Mouse (Mus musculus) embryonic facial prominence, embryonic 14.5 days (tissue): ENCODE results near the gene Hoxc12. TPM values are rescaled to one million over a fixed set of nuclear protein-coding genes. Genes with fewer than 3 reads are reported as not detected.

Source experiments
- ATAC-seq: fragments of 200-750 bp; cut with Nextera tagmentation; 2 replicates; pipeline ENCODE4 v1.8.0; 2017; ENCODE audit warnings: low read depth, moderate number of reproducible peaks, moderate TSS enrichment
- DNase-seq: peaks from one replicate; pipeline ENCODE4 v3.0.0-alpha.2; 2015; ENCODE audit warnings: low spot score
- H3K27ac ChIP-seq: fragments of 300-500 bp; sonication (generic); replicated peaks from 2 replicates; pipeline ENCODE4 v1.5.1; 2014; ENCODE audit warnings: low read depth, mild to moderate bottlenecking, low read length, moderate library complexity
- H3K27me3 ChIP-seq: fragments of 300-500 bp; sonication (generic); replicated peaks from 2 replicates; pipeline ENCODE4 v1.6.1; 2014; ENCODE audit warnings: low read length; ENCODE audit not compliant: control insufficient read depth, insufficient read depth
- H3K36me3 ChIP-seq: fragments of 300-500 bp; sonication (generic); 2 replicates; pipeline ENCODE4 v1.6.1; 2014; ENCODE audit warnings: low read length, mixed read lengths; ENCODE audit not compliant: control insufficient read depth, insufficient read depth
- H3K4me1 ChIP-seq: fragments of 300-500 bp; sonication (generic); 2 replicates; pipeline ENCODE4 v1.6.1; 2014; ENCODE audit warnings: antibody characterized with exemption, low read length; ENCODE audit not compliant: control insufficient read depth, insufficient read depth
- H3K4me2 ChIP-seq: fragments of 300-500 bp; sonication (generic); 2 replicates; pipeline ENCODE4 v1.6.1; 2014; ENCODE audit warnings: low read depth, mild to moderate bottlenecking, low read length, moderate library complexity, mixed read lengths
- H3K4me3 ChIP-seq: fragments of 300-500 bp; sonication (generic); 2 replicates; pipeline ENCODE4 v1.5.1; 2014; ENCODE audit warnings: low read depth, mild to moderate bottlenecking, low read length
- H3K9ac ChIP-seq: fragments of 300-500 bp; sonication (generic); 2 replicates; pipeline ENCODE4 v1.6.1; 2014; ENCODE audit warnings: low read depth, mild to moderate bottlenecking, low read length, moderate library complexity, mixed read lengths
- H3K9me3 ChIP-seq: fragments of 300-500 bp; sonication (generic); 2 replicates; pipeline ENCODE4 v1.6.1; 2016; ENCODE audit warnings: low read length; ENCODE audit not compliant: control insufficient read depth
- WGBS: fragments of 180-500 bp; shearing (Covaris S2); extraction: QIAGEN DNeasy Blood & Tissue Kit; methylation state at CpG from one replicate; pipeline ENCODE4 v1.1.7; 2014; 5-methylcytosine and 5-hydroxymethylcytosine counted together
- polyA plus RNA-seq: library from polyadenylated mRNA; unstranded; fragments of >200 nt; fragmentation: Nextera tagmentation; extraction: Ambion mirVana; gene quantifications from 2 replicates; pipeline ENCODE4 v1.2.1, GENCODE M21; 2014

Hoxc12 gene
- polyA plus RNA-seq, result not detected in 2 replicates

GRCm38 (mm10) chr15:102936279-102936972, at the start of gene Hoxc12:
Hoxc12 (plus strand) TSS chr15:102936757.
- peaks cover 100% of the 10 kb centered on the region for H3K27me3 ChIP-seq
- H3K27ac ChIP-seq, result no peak within 1 kb of the TSS
- H3K4me1 ChIP-seq, result no peaks in the 10 kb centered on the region
- H3K36me3 ChIP-seq, result no peaks in the 10 kb centered on the region
- no peaks in the 10 kb centered on the region for H3K9me3 ChIP-seq
- H3K4me3 ChIP-seq, result no peak within 1 kb of the TSS
- no peak within 1 kb of the TSS for H3K4me2 ChIP-seq
- no peak for DNase-seq
- WGBS, result under 1% methylated on average over 26 of the region's 31 CpGs
- no peak within 1 kb of the TSS for H3K9ac ChIP-seq
- ATAC-seq, result no peak

GRCm38 (mm10) chr15:102895115-102895514, 41.4 kb upstream of the Hoxc12 start:
- ATAC-seq (no peak), DNase-seq (no peak)
- 87% methylated on average over 6 of the region's 6 CpGs for WGBS
- H3K4me3 ChIP-seq, result no peak overlapping the region
- H3K9ac ChIP-seq, result no peak overlapping the region
- H3K4me1 ChIP-seq, result no peaks in the 10 kb centered on the region
- no peak overlapping the region for H3K27ac ChIP-seq
- peaks cover 24% of the 10 kb centered on the region for H3K27me3 ChIP-seq
- no peaks in the 10 kb centered on the region for H3K9me3 ChIP-seq
- no peak overlapping the region for H3K4me2 ChIP-seq
- no peaks in the 10 kb centered on the region for H3K36me3 ChIP-seq

GRCm38 (mm10) chr15:102904946-102905345, 31.6 kb upstream of the Hoxc12 start:
- H3K27ac ChIP-seq, result no peak overlapping the region
- ATAC-seq, result no peak
- H3K9me3 ChIP-seq, result no peaks in the 10 kb centered on the region

GRCm38 (mm10) chr15:102909536-102909935, 27.0 kb upstream of the Hoxc12 start:
- Histone ChIP-seq H3K4me2 (no peak overlapping the region), H3K36me3 (no peaks in the 10 kb centered on the region), H3K27me3 (peaks cover 95% of the 10 kb centered on the region), H3K9ac (no peak overlapping the region), H3K9me3 (no peaks in the 10 kb centered on the region), H3K4me1 (no peaks in the 10 kb centered on the region), H3K27ac (no peak overlapping the region), H3K4me3 (no peak overlapping the region)
- WGBS, result under 1% methylated on average over 4 of the region's 4 CpGs
- ATAC-seq, result no peak
- DNase-seq, result no peak

More at GRCm38 (mm10) chr15:102904946-102905345, 31.6 kb upstream of the Hoxc12 start:
- no peak overlapping the region for H3K4me2 ChIP-seq
- H3K36me3 ChIP-seq, result no peaks in the 10 kb centered on the region
- H3K4me3 ChIP-seq, result no peak overlapping the region
- no peak overlapping the region for H3K9ac ChIP-seq
- DNase-seq, result no peak
- no peaks in the 10 kb centered on the region for H3K4me1 ChIP-seq
- 52% methylated on average over 1 of the region's 1 CpGs for WGBS
- peaks cover 85% of the 10 kb centered on the region for H3K27me3 ChIP-seq

- Histone ChIP-seq H3K27ac (no peak overlapping the region), H3K9ac (no peak overlapping the region), H3K27me3 (peaks cover 95% of the 10 kb centered on the region), H3K4me2 (no peak overlapping the region), H3K9me3 (no peaks in the 10 kb centered on the region), H3K4me1 (no peaks in the 10 kb centered on the region), H3K4me3 (no peak overlapping the region), H3K36me3 (no peaks in the 10 kb centered on the region)
- 0% methylated on average over 18 of the region's 18 CpGs for WGBS
- DNase-seq (no peak), ATAC-seq (no peak)
Observed at GRCm38 (mm10) chr15:102910038-102910437, 26.5 kb upstream of the Hoxc12 start.

GRCm38 (mm10) chr15:102910496-102911095, 26.0 kb upstream of the Hoxc12 start:
- peaks cover 93% of the 10 kb centered on the region for H3K27me3 ChIP-seq
- H3K4me3 ChIP-seq, result no peak overlapping the region
- no peaks in the 10 kb centered on the region for H3K36me3 ChIP-seq
- H3K4me2 ChIP-seq, result no peak overlapping the region
- 1% methylated on average over 22 of the region's 22 CpGs for WGBS
- H3K4me1 ChIP-seq, result no peaks in the 10 kb centered on the region
- H3K9ac ChIP-seq, result no peak overlapping the region
- no peak overlapping the region for H3K27ac ChIP-seq
- ATAC-seq (no peak), DNase-seq (no peak)
- no peaks in the 10 kb centered on the region for H3K9me3 ChIP-seq

- peaks cover 94% of the 10 kb centered on the region for H3K27me3 ChIP-seq
- H3K36me3 ChIP-seq, result no peaks in the 10 kb centered on the region
- H3K4me2 ChIP-seq, result no peak overlapping the region
- no peak for DNase-seq
- no peak overlapping the region for H3K4me3 ChIP-seq
- under 1% methylated on average over 19 of the region's 19 CpGs for WGBS
- no peak overlapping the region for H3K27ac ChIP-seq
- no peak overlapping the region for H3K9ac ChIP-seq
- no peaks in the 10 kb centered on the region for H3K9me3 ChIP-seq
- ATAC-seq, result no peak
- H3K4me1 ChIP-seq, result no peaks in the 10 kb centered on the region
Observed at GRCm38 (mm10) chr15:102913038-102913585, 23.4 kb upstream of the Hoxc12 start.

GRCm38 (mm10) chr15:102917972-102918572, 18.5 kb upstream of the Hoxc12 start:
- no peaks in the 10 kb centered on the region for H3K36me3 ChIP-seq
- under 1% methylated on average over 20 of the region's 20 CpGs for WGBS
- peaks cover 96% of the 10 kb centered on the region for H3K27me3 ChIP-seq
- H3K9ac ChIP-seq, result no peak overlapping the region
- ATAC-seq, result no peak
- DNase-seq, result no peak
- no peak overlapping the region for H3K27ac ChIP-seq
- no peak overlapping the region for H3K4me2 ChIP-seq
- H3K4me3 ChIP-seq, result no peak overlapping the region
- no peaks in the 10 kb centered on the region for H3K9me3 ChIP-seq
- H3K4me1 ChIP-seq, result no peaks in the 10 kb centered on the region
